Mouse (Mus musculus) limb, embryonic 14.5 days (tissue): ENCODE measurements around the gene Dennd1a. TPM values are rescaled to one million over a fixed set of nuclear protein-coding genes. Genes with fewer than 3 reads are reported as not detected.

Experiments
- ATAC-seq: fragments of 200-750 bp; cut with Nextera tagmentation; 2 replicates; pipeline ENCODE4 v1.8.0; 2017; ENCODE audit warnings: low read depth, moderate number of reproducible peaks, moderate TSS enrichment; ENCODE audit not compliant: low FRiP score
- DNase-seq: peaks from one replicate; pipeline ENCODE4 v3.0.0-alpha.2; 2015; ENCODE audit warnings: low spot score
- H3K27ac ChIP-seq: fragments of 300-500 bp; sonication (generic); replicated peaks from 2 replicates; pipeline ENCODE4 v1.5.1; 2014; ENCODE audit warnings: low read depth, mild to moderate bottlenecking, low read length, moderate library complexity, mixed read lengths
- H3K27me3 ChIP-seq: fragments of 300-500 bp; sonication (generic); 2 replicates; pipeline ENCODE4 v1.6.1; 2014; ENCODE audit warnings: low read length, mixed read lengths; ENCODE audit not compliant: control insufficient read depth, insufficient read depth
- H3K36me3 ChIP-seq: fragments of 300-500 bp; sonication (generic); 2 replicates; pipeline ENCODE4 v1.6.1; 2014; ENCODE audit warnings: mild to moderate bottlenecking, low read length, moderate library complexity, mixed read lengths; ENCODE audit not compliant: control insufficient read depth, insufficient read depth
- H3K4me1 ChIP-seq: fragments of 300-500 bp; sonication (generic); 2 replicates; pipeline ENCODE4 v1.6.1; 2014; ENCODE audit warnings: antibody characterized with exemption, low read length, mixed read lengths; ENCODE audit not compliant: control insufficient read depth, insufficient read depth
- H3K4me2 ChIP-seq: fragments of 300-500 bp; sonication (generic); replicated peaks from 2 replicates; pipeline ENCODE4 v1.6.1; 2014; ENCODE audit warnings: low read depth, mild to moderate bottlenecking, low read length, moderate library complexity; ENCODE audit not compliant: severe bottlenecking
- H3K4me3 ChIP-seq: fragments of 300-500 bp; sonication (generic); replicated peaks from 2 replicates; pipeline ENCODE4 v1.5.1; 2014; ENCODE audit warnings: low read length
- H3K9ac ChIP-seq: fragments of 300-500 bp; sonication (generic); 2 replicates; pipeline ENCODE4 v1.6.1; 2014; ENCODE audit warnings: mild to moderate bottlenecking, low read depth, low read length, moderate library complexity; ENCODE audit not compliant: severe bottlenecking
- H3K9me3 ChIP-seq: fragments of 300-500 bp; sonication (generic); 2 replicates; pipeline ENCODE4 v1.6.1; 2016; ENCODE audit warnings: low read length; ENCODE audit not compliant: control insufficient read depth
- POLR2A ChIP-seq: fragments of 200-500 bp; IDR thresholded peaks from 2 replicates; pipeline ENCODE4 v1.8.0; 2012; ENCODE audit warnings: inconsistent platforms, mild to moderate bottlenecking, moderate library complexity, borderline replicate concordance; ENCODE audit not compliant: insufficient read depth, insufficient read length; ENCODE audit errors: extremely low read depth
- WGBS: fragments of 180-500 bp; shearing (Covaris S2); extraction: QIAGEN DNeasy Blood & Tissue Kit; methylation state at CpG from one replicate; pipeline ENCODE4 v1.1.7; 2014; 5-methylcytosine and 5-hydroxymethylcytosine counted together
- polyA plus RNA-seq, 2 experiments: library from polyadenylated mRNA; depleted of rRNA in 1 of 2; stranded (reverse) in 1 of 2; unstranded in 1 of 2; fragments of >200 nt; fragmentation: Nextera tagmentation in 1 of 2; extraction: Ambion mirVana in 1 of 2; gene quantifications; 2 replicates each; pipeline versions ENCODE4 v1.2.1 to v1.2.3; 2012 to 2014

Gene Dennd1a
- polyA plus RNA-seq, 2 experiments = 11.8 to 22.9 TPM

- TF ChIP-seq POLR2A = no peak
- no peak for DNase-seq
- ATAC-seq = no peak
- Histone ChIP-seq H3K4me3 (no peak overlapping the region), H3K4me1 (peaks cover 9% of the 10 kb centered on the region), H3K4me2 (no peak overlapping the region), H3K9me3 (no peaks in the 10 kb centered on the region), H3K36me3 (no peaks in the 10 kb centered on the region), H3K9ac (no peak overlapping the region), H3K27ac (no peak overlapping the region), H3K27me3 (no peaks in the 10 kb centered on the region)
- 86% methylated on average over 1 of the region's 1 CpGs for WGBS
These were observed 127.5 kb downstream of the Dennd1a start for GRCm38 (mm10) chr2:38159736-38160135.

GRCm38 (mm10) chr2:38157002-38157401 lies 130.2 kb downstream of the Dennd1a start:
- H3K27me3 ChIP-seq = no peaks in the 10 kb centered on the region
- no peak overlapping the region for H3K4me2 ChIP-seq
- DNase-seq = no peak
- H3K4me1 ChIP-seq = no peaks in the 10 kb centered on the region
- WGBS = 53% methylated on average over 1 of the region's 1 CpGs
- H3K4me3 ChIP-seq = no peak overlapping the region
- ATAC-seq = no peak
- no peak overlapping the region for H3K27ac ChIP-seq
- no peaks in the 10 kb centered on the region for H3K36me3 ChIP-seq
- TF ChIP-seq POLR2A = no peak
- no peak overlapping the region for H3K9ac ChIP-seq
- no peaks in the 10 kb centered on the region for H3K9me3 ChIP-seq

GRCm38 (mm10) chr2:38156001-38156400 lies 131.2 kb downstream of the Dennd1a start:
- whole genome bisulfite sequencing = 67% methylated on average over 2 of the region's 2 CpGs
- Histone ChIP-seq H3K9ac (no peak overlapping the region), H3K4me1 (no peaks in the 10 kb centered on the region), H3K4me2 (no peak overlapping the region), H3K27ac (no peak overlapping the region), H3K27me3 (no peaks in the 10 kb centered on the region), H3K9me3 (no peaks in the 10 kb centered on the region), H3K36me3 (no peaks in the 10 kb centered on the region), H3K4me3 (no peak overlapping the region)
- ATAC-seq = no peak
- DNase-seq = no peak
- no peak for TF ChIP-seq POLR2A

GRCm38 (mm10) chr2:38144831-38145230 lies 142.4 kb downstream of the Dennd1a start:
- no peak overlapping the region for H3K27ac ChIP-seq
- DNase-seq (no peak), ATAC-seq (no peak)
- no peaks in the 10 kb centered on the region for H3K27me3 ChIP-seq
- TF ChIP-seq POLR2A = no peak
- H3K4me2 ChIP-seq = no peak overlapping the region
- no peak overlapping the region for H3K9ac ChIP-seq
- H3K4me1 ChIP-seq = peaks cover 17% of the 10 kb centered on the region; the same call in 1 of the 2 replicates
- no peaks in the 10 kb centered on the region for H3K36me3 ChIP-seq
- no peak overlapping the region for H3K4me3 ChIP-seq
- no peaks in the 10 kb centered on the region for H3K9me3 ChIP-seq

- H3K4me1 ChIP-seq = peaks cover 19% of the 10 kb centered on the region; the same call in 1 of the 2 replicates
- no peak overlapping the region for H3K9ac ChIP-seq
- H3K4me3 ChIP-seq = no peak overlapping the region
- DNase-seq (no peak), ATAC-seq (no peak)
- no peak overlapping the region for H3K4me2 ChIP-seq
- no peak overlapping the region for H3K27ac ChIP-seq
- 50% methylated on average over 8 of the region's 8 CpGs for WGBS
- no peaks in the 10 kb centered on the region for H3K27me3 ChIP-seq
- no peaks in the 10 kb centered on the region for H3K36me3 ChIP-seq
- no peak for TF ChIP-seq POLR2A
- no peaks in the 10 kb centered on the region for H3K9me3 ChIP-seq
These were observed 143.0 kb downstream of the Dennd1a start for GRCm38 (mm10) chr2:38144067-38144779.
